Mouse (Mus musculus) megakaryocyte, embryonic 14.5 days (primary cell): Measurements from ENCODE around the gene Csrnp1.

Source experiments
- FLI1 ChIP-seq: IDR thresholded peaks from 2 replicates; pipeline ENCODE4 v1.6.1; 2012; ENCODE audit warnings: low read length, inconsistent platforms, mixed read lengths
- GATA1 ChIP-seq: IDR thresholded peaks from 3 replicates; pipeline ENCODE4 v1.6.1; 2012; ENCODE audit warnings: mixed read lengths, low read length, inconsistent platforms, borderline replicate concordance

DNA sequence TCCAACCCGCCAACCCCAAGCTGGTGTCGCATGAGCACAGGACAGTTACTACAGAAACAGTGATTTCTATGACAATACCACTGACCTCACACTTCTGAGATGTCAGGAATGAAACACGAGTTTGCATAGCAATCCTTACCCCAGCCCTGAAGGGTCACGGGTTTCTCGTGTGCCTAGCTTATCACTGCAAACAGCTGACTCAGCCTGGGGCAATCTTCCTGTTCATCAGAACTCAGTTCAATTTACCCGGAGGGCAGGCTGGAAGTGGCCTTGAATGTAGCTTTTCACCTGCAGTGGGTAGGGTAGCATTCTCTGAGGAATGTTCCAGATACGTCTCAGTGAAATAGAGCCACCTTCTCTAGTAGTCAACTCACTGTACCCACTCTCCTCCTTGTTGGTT, 9.7 kb upstream of the Csrnp1 start:
- no peak for TF ChIP-seq GATA1
- no peak for TF ChIP-seq FLI1
